Mouse (Mus musculus) forebrain, postnatal 0 days (tissue): ENCODE data around the gene Ngdn. TPM values are rescaled to one million over a fixed set of nuclear protein-coding genes. Genes with fewer than 3 reads are reported as not detected.
A peak's percentile ranks its signal among the peaks of the same experiment; 100 is the strongest.

ENCODE experiments used
- ATAC-seq: fragments of 200-750 bp; cut with Nextera tagmentation; 2 replicates; pipeline ENCODE4 v1.8.0; 2017; ENCODE audit warnings: mild to moderate bottlenecking, moderate library complexity
- DNase-seq: peaks from one replicate; pipeline ENCODE4 v3.0.0-alpha.2; 2015
- H3K27ac ChIP-seq: fragments of 300-500 bp; sonication (generic); 2 replicates; pipeline ENCODE4 v1.5.1; 2014; ENCODE audit warnings: low read depth, mild to moderate bottlenecking, antibody characterized with exemption, low read length, moderate library complexity, mixed read lengths
- H3K27me3 ChIP-seq: fragments of 300-500 bp; sonication (generic); 2 replicates; pipeline ENCODE4 v1.6.1; 2014; ENCODE audit warnings: mild to moderate bottlenecking, low read length, mixed read lengths; ENCODE audit not compliant: insufficient read depth
- H3K36me3 ChIP-seq: fragments of 300-500 bp; sonication (generic); 2 replicates; pipeline ENCODE4 v1.6.1; 2014; ENCODE audit warnings: mild to moderate bottlenecking, moderate library complexity; ENCODE audit not compliant: insufficient read depth
- H3K4me1 ChIP-seq: fragments of 300-500 bp; sonication (generic); 2 replicates; pipeline ENCODE4 v1.6.1; 2014; ENCODE audit warnings: antibody characterized with exemption; ENCODE audit not compliant: insufficient read depth
- H3K4me2 ChIP-seq: fragments of 300-500 bp; sonication (generic); 2 replicates; pipeline ENCODE4 v1.6.1; 2014; ENCODE audit warnings: low read depth, mild to moderate bottlenecking, moderate library complexity
- H3K4me3 ChIP-seq: fragments of 300-500 bp; sonication (generic); 2 replicates; pipeline ENCODE4 v1.5.1; 2014; ENCODE audit warnings: low read depth, low read length, mixed read lengths
- H3K9ac ChIP-seq: fragments of 300-500 bp; sonication (generic); 2 replicates; pipeline ENCODE4 v1.6.1; 2014; ENCODE audit warnings: mild to moderate bottlenecking
- H3K9me3 ChIP-seq: fragments of 300-500 bp; sonication (generic); 2 replicates; pipeline ENCODE4 v1.6.1; 2016; ENCODE audit warnings: low read length
- CTCF ChIP-seq: sonication (generic); IDR thresholded peaks from 2 replicates; pipeline ENCODE4 v1.5.1; 2016; ENCODE audit warnings: antibody characterized with exemption, control low read depth, low read depth
- WGBS: fragments of 180-500 bp; shearing (Covaris S2); extraction: QIAGEN DNeasy Blood & Tissue Kit; methylation state at CpG from one replicate; pipeline ENCODE4 v1.1.7; 2014; 5-methylcytosine and 5-hydroxymethylcytosine counted together
- polyA plus RNA-seq: library from polyadenylated mRNA; unstranded; fragments of >200 nt; fragmentation: Nextera tagmentation; extraction: Ambion mirVana; gene quantifications from 2 replicates; pipeline ENCODE4 v1.2.1, GENCODE M21; 2015
- total RNA-seq: library from RNA; depleted of rRNA; stranded (reverse); fragments of >200 nt; gene quantifications from 2 replicates; pipeline ENCODE4 v1.2.3, GENCODE M21; 2014

The Ngdn gene
- total and polyA plus RNA-seq, 2 experiments from 2014 or later: 24.2 to 47.9 TPM

- peaks cover 23% of the 10 kb centered on the region for H3K4me1 ChIP-seq
- ATAC-seq (no peak), DNase-seq (no peak)
- no peak overlapping the region for H3K4me3 ChIP-seq
- no peaks in the 10 kb centered on the region for H3K9me3 ChIP-seq
- whole genome bisulfite sequencing: 91% methylated on average over 10 of the region's 10 CpGs
- H3K36me3 ChIP-seq: no peaks in the 10 kb centered on the region
- no peak overlapping the region for H3K4me2 ChIP-seq
- no peak overlapping the region for H3K27ac ChIP-seq
- no peak for TF ChIP-seq CTCF
- H3K9ac ChIP-seq: no peak overlapping the region
- no peaks in the 10 kb centered on the region for H3K27me3 ChIP-seq
Observed at GRCm38 (mm10) chr14:54992196-54992595, 23.1 kb upstream of the Ngdn start.

- H3K4me3 ChIP-seq: no peak overlapping the region
- H3K36me3 ChIP-seq: no peaks in the 10 kb centered on the region
- DNase-seq: no peak
- H3K27me3 ChIP-seq: no peaks in the 10 kb centered on the region
- WGBS: 63% methylated on average over 10 of the region's 10 CpGs
- peaks cover 25% of the 10 kb centered on the region for H3K4me1 ChIP-seq
- H3K9me3 ChIP-seq: no peaks in the 10 kb centered on the region
- no peak for TF ChIP-seq CTCF
- H3K27ac ChIP-seq: peak overlapping the region; percentile 24; the same call in 1 of the 2 replicates
- H3K4me2 ChIP-seq: no peak overlapping the region
- H3K9ac ChIP-seq: no peak overlapping the region
- ATAC-seq: no peak
Observed at GRCm38 (mm10) chr14:54993636-54994035, 21.6 kb upstream of the Ngdn start.

GRCm38 (mm10) chr14:54994136-54994868 lies 21.0 kb upstream of the Ngdn start, which contains the start of gene Myh7:
Gene Myh7, minus strand, starts transcription at chr14:54994626.
- no peak for ATAC-seq
- 51% methylated on average over 11 of the region's 11 CpGs for WGBS
- Histone ChIP-seq H3K4me3 (no peak within 1 kb of the TSS), H3K9ac (peak within 1 kb of the TSS; percentile 40; the same call in 1 of the 2 replicates), H3K27me3 (no peaks in the 10 kb centered on the region), H3K36me3 (no peaks in the 10 kb centered on the region), H3K9me3 (no peaks in the 10 kb centered on the region), H3K4me2 (0 out of 2 replicates have a peak within 1 kb of the TSS, but pooled peaks have one; percentile 15), H3K27ac (peak within 1 kb of the TSS; percentile 96), H3K4me1 (peaks cover 25% of the 10 kb centered on the region)
- DNase-seq: no peak
- TF ChIP-seq CTCF: no peak

DNA sequence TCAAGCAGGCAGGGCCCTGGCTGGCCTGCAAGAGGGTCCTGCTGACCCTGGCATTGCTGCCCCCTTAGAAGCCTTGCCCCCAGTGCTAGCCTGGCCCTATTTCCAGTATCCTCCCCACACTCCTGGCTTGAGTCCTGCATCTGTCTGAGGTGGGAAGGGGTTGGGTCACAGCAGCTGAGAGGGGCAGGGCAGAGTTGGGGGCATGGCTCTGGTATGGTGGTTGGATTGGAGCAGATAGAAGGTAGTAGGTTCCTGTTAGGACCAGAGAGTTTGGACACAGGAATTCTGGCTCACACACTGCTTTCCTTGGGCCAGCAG lies 20.4 kb upstream of the Ngdn start:
- Histone ChIP-seq H3K4me1 (peaks cover 25% of the 10 kb centered on the region), H3K27ac (peak overlapping the region; percentile 96), H3K36me3 (no peaks in the 10 kb centered on the region), H3K27me3 (no peaks in the 10 kb centered on the region), H3K4me3 (no peak overlapping the region), H3K4me2 (no peak overlapping the region), H3K9me3 (no peaks in the 10 kb centered on the region), H3K9ac (no peak overlapping the region)
- TF ChIP-seq CTCF: no peak
- no peak for ATAC-seq
- no peak for DNase-seq

DNA sequence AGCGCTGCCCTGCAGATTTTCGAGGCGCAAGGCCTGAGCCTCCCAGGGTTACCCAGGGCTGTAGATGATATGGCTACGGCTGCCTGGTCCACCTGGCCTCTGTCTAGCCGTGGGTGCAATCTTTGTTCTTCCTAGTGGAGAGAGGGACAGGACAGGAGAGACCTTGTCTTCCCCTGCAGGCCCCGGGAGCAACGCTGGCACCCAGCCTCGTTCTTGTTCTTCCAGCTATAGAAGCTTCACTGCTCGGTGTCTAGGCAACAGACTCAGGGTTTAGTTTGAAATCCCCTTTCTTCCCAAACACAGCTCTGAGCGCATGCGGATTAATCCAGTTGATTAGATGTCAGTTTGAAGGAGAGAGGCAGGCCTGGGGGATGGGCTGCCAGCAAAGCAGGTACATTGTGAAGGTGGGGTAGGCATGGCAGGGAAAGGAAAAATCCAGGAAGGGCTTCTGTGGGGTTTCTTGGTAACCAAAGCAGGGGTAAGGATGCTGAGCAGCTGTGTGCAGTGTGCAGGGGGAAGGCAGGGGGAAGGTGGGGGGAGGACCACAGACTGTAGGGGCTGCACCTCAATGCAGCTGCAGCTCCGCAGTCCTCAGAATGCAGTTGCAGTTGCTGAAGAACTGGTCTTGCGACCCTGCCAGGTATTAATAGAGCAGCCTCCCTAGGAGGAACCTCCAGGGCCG lies 19.7 kb upstream of the Ngdn start:
- DNase-seq (peak; percentile 89), ATAC-seq (peak; percentile 94)
- Histone ChIP-seq H3K4me1 (peaks cover 25% of the 10 kb centered on the region), H3K27me3 (no peaks in the 10 kb centered on the region), H3K9me3 (no peaks in the 10 kb centered on the region), H3K4me2 (0 out of 2 replicates have a peak overlapping the region, but pooled peaks have one; percentile 15), H3K27ac (peak overlapping the region; percentile 96), H3K9ac (peak overlapping the region; percentile 40; the same call in 1 of the 2 replicates), H3K4me3 (no peak overlapping the region), H3K36me3 (no peaks in the 10 kb centered on the region)
- WGBS: 17% methylated on average over 14 of the region's 14 CpGs
- no peak for TF ChIP-seq CTCF

DNA sequence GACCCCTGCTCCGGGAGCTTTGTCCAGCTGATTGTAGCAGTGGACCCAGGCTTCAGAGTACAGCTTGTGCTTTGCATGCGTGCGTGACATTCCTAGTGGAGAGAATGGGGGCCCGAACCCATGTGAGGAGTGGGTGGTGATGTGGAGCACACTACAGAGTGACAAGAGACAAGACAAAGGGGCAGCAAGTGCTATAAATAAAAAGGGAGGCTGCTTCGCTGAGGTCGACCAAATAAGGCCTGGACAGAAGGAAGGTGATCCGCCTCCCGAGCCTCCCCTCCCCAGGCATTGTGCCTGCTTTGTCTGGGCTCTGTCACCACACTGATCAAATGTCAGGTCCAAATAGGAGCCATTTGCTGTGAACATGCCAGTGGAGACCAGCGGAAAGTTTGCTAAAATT lies 18.5 kb upstream of the Ngdn start:
- Histone ChIP-seq H3K27me3 (no peaks in the 10 kb centered on the region), H3K4me2 (no peak overlapping the region), H3K36me3 (no peaks in the 10 kb centered on the region), H3K4me1 (peaks cover 25% of the 10 kb centered on the region), H3K27ac (0 out of 2 replicates have a peak overlapping the region, but pooled peaks have one; percentile 2), H3K4me3 (no peak overlapping the region), H3K9me3 (no peaks in the 10 kb centered on the region), H3K9ac (no peak overlapping the region)
- no peak for TF ChIP-seq CTCF
- WGBS: 47% methylated on average over 9 of the region's 9 CpGs
- DNase-seq: no peak
- no peak for ATAC-seq

- 40% methylated on average over 4 of the region's 4 CpGs for WGBS
- no peak for ATAC-seq
Observed at GRCm38 (mm10) chr14:54997297-54997696, 18.0 kb upstream of the Ngdn start.

More at GRCm38 (mm10) chr14:54997297-54997696, 18.0 kb upstream of the Ngdn start:
- no peak overlapping the region for H3K4me2 ChIP-seq
- H3K27ac ChIP-seq: 0 out of 2 replicates have a peak overlapping the region, but pooled peaks have one; percentile 2
- H3K9me3 ChIP-seq: no peaks in the 10 kb centered on the region
- no peak overlapping the region for H3K9ac ChIP-seq
- no peak for DNase-seq
- H3K4me1 ChIP-seq: peaks cover 25% of the 10 kb centered on the region
- H3K27me3 ChIP-seq: no peaks in the 10 kb centered on the region
- no peak for TF ChIP-seq CTCF
- H3K4me3 ChIP-seq: no peak overlapping the region
- no peaks in the 10 kb centered on the region for H3K36me3 ChIP-seq
